Mouse (Mus musculus): ENCODE results near the gene Vgll4. TPM values are rescaled to one million over a fixed set of nuclear protein-coding genes. Genes with fewer than 3 reads are reported as not detected.

Vgll4 gene
- polyA plus RNA-seq, 1 experiment from 2014 or later = 83.0 TPM

GRCm38 (mm10) chr6:114875018-114875558 is 94.7 kb downstream of the Vgll4 start:
- Histone ChIP-seq H3K27ac (ENCODE audit: low read depth, low read length) (peak overlapping the region; percentile 99), H3K4me2 (replicated peaks; ENCODE audit: low read depth, low read length) (peak overlapping the region; percentile 84), H3K4me3 (ENCODE audit: low read length) (peak overlapping the region; percentile 46), H3K36me3 (ENCODE audit: control insufficient read depth, insufficient read depth, low read length) (peaks cover 15% of the 10 kb centered on the region; the same call in 1 of the 2 replicates), H3K27me3 (ENCODE audit: control insufficient read depth, insufficient read depth, low read length) (no peaks in the 10 kb centered on the region), H3K9me3 (ENCODE audit: control insufficient read depth, low read length) (no peaks in the 10 kb centered on the region), H3K9ac (ENCODE audit: low read depth, low read length) (peak overlapping the region; percentile 76; the same call in 1 of the 2 replicates), H3K4me1 (ENCODE audit: control insufficient read depth, insufficient read depth, low read length) (peaks cover 79% of the 10 kb centered on the region)
- peak; percentile 89 for ATAC-seq (ENCODE audit: low FRiP score, low TSS enrichment)
- under 1% methylated on average over 18 of the region's 18 CpGs for WGBS

DNA sequence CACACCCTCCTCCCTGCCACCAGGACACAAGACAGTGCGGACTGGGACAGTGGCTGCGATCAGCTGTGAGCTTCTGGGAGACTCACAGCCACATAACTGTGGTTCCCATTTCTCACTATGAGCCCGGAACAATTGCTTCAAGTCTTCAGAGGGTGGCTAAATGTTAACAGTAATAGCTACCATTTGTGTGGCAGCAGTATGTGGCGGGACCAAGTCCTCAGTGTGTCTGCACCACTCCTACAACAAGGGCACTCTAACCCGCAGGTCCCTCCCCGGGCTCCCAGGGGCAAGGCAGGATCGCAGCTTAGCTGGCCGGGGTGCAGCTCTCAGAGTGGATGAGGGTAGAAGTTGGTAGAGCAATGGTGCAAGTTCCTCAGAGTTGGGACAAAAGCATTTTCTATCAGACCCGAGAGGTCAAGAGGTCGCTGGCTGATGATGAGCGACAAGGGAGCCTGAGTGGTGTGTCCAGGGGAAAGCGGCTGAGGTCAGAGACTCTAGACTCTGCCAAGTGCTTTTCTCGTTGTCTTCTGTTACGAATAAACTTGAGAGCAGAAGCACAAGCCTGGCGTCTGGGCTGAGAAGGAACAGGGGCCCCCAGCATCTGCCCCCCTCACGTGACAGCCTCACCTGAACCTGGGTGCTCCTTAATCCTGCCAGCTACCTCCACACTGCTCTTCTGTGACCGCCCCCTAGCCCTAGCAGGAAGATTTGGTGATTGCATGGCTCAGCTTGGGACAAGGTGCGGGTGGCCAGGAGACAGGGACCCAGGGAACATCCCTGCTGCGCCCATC is 95.5 kb downstream of the Vgll4 start:
- H3K36me3 ChIP-seq (ENCODE audit: control insufficient read depth, insufficient read depth, low read length) = peaks cover 12% of the 10 kb centered on the region; the same call in 1 of the 2 replicates
- peak; percentile 50 for ATAC-seq (ENCODE audit: low FRiP score, low TSS enrichment)
- 7% methylated on average over 19 of the region's 19 CpGs for WGBS
- peak overlapping the region; percentile 46 for H3K4me3 ChIP-seq (ENCODE audit: low read length)
- peak overlapping the region; percentile 99 for H3K27ac ChIP-seq (ENCODE audit: low read depth, low read length)
- no peaks in the 10 kb centered on the region for H3K27me3 ChIP-seq (ENCODE audit: control insufficient read depth, insufficient read depth, low read length)
- H3K9ac ChIP-seq (ENCODE audit: low read depth, low read length) = peak overlapping the region; percentile 76
- H3K9me3 ChIP-seq (ENCODE audit: control insufficient read depth, low read length) = no peaks in the 10 kb centered on the region
- H3K4me2 ChIP-seq (replicated peaks; ENCODE audit: low read depth, low read length) = peak overlapping the region; percentile 84
- peaks cover 78% of the 10 kb centered on the region for H3K4me1 ChIP-seq (ENCODE audit: control insufficient read depth, insufficient read depth, low read length)

GRCm38 (mm10) chr6:114873808-114874137 is 96.0 kb downstream of the Vgll4 start:
- Histone ChIP-seq H3K27me3 (ENCODE audit: control insufficient read depth, insufficient read depth, low read length) (no peaks in the 10 kb centered on the region), H3K4me2 (replicated peaks; ENCODE audit: low read depth, low read length) (peak overlapping the region; percentile 84), H3K36me3 (ENCODE audit: control insufficient read depth, insufficient read depth, low read length) (peaks cover 12% of the 10 kb centered on the region; the same call in 1 of the 2 replicates), H3K4me3 (ENCODE audit: low read length) (peak overlapping the region; percentile 46), H3K9ac (ENCODE audit: low read depth, low read length) (peak overlapping the region; percentile 76; the same call in 1 of the 2 replicates), H3K27ac (ENCODE audit: low read depth, low read length) (peak overlapping the region; percentile 99), H3K4me1 (ENCODE audit: control insufficient read depth, insufficient read depth, low read length) (peaks cover 78% of the 10 kb centered on the region), H3K9me3 (ENCODE audit: control insufficient read depth, low read length) (no peaks in the 10 kb centered on the region)
- ATAC-seq (ENCODE audit: low FRiP score, low TSS enrichment) = no peak
- 53% methylated on average over 3 of the region's 3 CpGs for WGBS

GRCm38 (mm10) chr6:114871010-114871660 is 98.7 kb downstream of the Vgll4 start:
- 84% methylated on average over 14 of the region's 14 CpGs for WGBS
- peaks cover 57% of the 10 kb centered on the region for H3K4me1 ChIP-seq (ENCODE audit: control insufficient read depth, insufficient read depth, low read length)

DNA sequence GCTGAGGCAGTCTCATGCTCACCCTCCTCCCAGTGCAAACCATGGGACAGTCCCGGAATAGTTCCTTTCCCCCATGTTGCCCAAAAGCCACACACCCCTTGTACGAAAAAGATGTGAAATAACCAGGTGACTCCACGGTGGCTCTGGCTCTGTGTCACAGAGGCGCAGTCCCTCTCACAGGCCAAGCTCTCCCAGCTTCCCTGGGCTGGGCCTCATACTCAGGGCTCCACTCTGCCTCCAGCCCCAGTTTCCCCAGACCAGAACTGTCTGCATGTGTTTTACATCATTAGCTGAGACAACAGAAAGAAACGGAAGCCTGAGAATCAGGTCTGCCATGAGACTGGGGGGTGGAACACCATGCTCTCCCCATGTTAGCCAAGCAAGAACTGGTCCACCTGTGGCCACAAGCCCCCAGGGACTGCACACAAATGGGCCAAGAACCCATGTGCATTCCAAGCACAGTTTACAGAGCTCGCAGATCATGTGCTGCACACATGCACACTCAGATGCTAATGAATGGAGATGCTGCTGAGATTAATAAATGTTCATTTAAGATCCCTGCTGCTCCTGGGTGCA is 100.2 kb downstream of the Vgll4 start:
- 79% methylated on average over 6 of the region's 6 CpGs for WGBS
- Histone ChIP-seq H3K4me3 (ENCODE audit: low read length) (no peak overlapping the region), H3K4me1 (ENCODE audit: control insufficient read depth, insufficient read depth, low read length) (peaks cover 44% of the 10 kb centered on the region), H3K27ac (ENCODE audit: low read depth, low read length) (no peak overlapping the region), H3K9me3 (ENCODE audit: control insufficient read depth, low read length) (no peaks in the 10 kb centered on the region), H3K36me3 (ENCODE audit: control insufficient read depth, insufficient read depth, low read length) (peaks cover 13% of the 10 kb centered on the region; the same call in 1 of the 2 replicates), H3K9ac (ENCODE audit: low read depth, low read length) (no peak overlapping the region), H3K4me2 (replicated peaks; ENCODE audit: low read depth, low read length) (no peak overlapping the region), H3K27me3 (ENCODE audit: control insufficient read depth, insufficient read depth, low read length) (no peaks in the 10 kb centered on the region)
- ATAC-seq (ENCODE audit: low FRiP score, low TSS enrichment) = no peak

More at GRCm38 (mm10) chr6:114871010-114871660, 98.7 kb downstream of the Vgll4 start:
- Histone ChIP-seq H3K27ac (ENCODE audit: low read depth, low read length) (no peak overlapping the region), H3K36me3 (ENCODE audit: control insufficient read depth, insufficient read depth, low read length) (peaks cover 12% of the 10 kb centered on the region; the same call in 1 of the 2 replicates), H3K9ac (ENCODE audit: low read depth, low read length) (no peak overlapping the region), H3K9me3 (ENCODE audit: control insufficient read depth, low read length) (no peaks in the 10 kb centered on the region), H3K4me3 (ENCODE audit: low read length) (no peak overlapping the region), H3K27me3 (ENCODE audit: control insufficient read depth, insufficient read depth, low read length) (no peaks in the 10 kb centered on the region), H3K4me2 (replicated peaks; ENCODE audit: low read depth, low read length) (no peak overlapping the region)
- ATAC-seq (ENCODE audit: low FRiP score, low TSS enrichment) = no peak

DNA sequence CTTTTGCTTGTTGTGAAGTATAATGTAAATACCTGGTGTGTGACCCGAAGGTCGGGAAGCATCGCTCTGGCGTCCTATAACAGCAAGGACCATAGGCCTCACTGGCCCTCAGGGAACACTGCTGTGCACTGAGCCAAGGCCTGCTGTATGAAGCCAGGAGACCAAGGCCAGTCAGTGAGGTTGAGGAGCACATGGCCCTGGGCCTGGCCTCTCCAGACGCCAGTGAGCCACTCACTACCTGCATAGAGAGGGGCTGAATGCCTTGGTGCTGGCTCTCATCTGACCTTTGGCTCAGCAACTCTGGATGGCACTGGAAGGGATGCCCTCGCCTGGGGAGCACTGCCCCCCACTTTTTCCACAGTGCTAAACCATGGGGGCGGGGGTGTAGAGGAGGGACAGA is 101.1 kb downstream of the Vgll4 start:
- Histone ChIP-seq H3K9ac (ENCODE audit: low read depth, low read length) (no peak overlapping the region), H3K36me3 (ENCODE audit: control insufficient read depth, insufficient read depth, low read length) (peaks cover 22% of the 10 kb centered on the region), H3K4me3 (ENCODE audit: low read length) (no peak overlapping the region), H3K4me1 (ENCODE audit: control insufficient read depth, insufficient read depth, low read length) (peaks cover 35% of the 10 kb centered on the region), H3K9me3 (ENCODE audit: control insufficient read depth, low read length) (no peaks in the 10 kb centered on the region), H3K27me3 (ENCODE audit: control insufficient read depth, insufficient read depth, low read length) (no peaks in the 10 kb centered on the region), H3K4me2 (replicated peaks; ENCODE audit: low read depth, low read length) (no peak overlapping the region), H3K27ac (ENCODE audit: low read depth, low read length) (no peak overlapping the region)
- ATAC-seq (ENCODE audit: low FRiP score, low TSS enrichment) = no peak
- WGBS = 77% methylated on average over 7 of the region's 7 CpGs

DNA sequence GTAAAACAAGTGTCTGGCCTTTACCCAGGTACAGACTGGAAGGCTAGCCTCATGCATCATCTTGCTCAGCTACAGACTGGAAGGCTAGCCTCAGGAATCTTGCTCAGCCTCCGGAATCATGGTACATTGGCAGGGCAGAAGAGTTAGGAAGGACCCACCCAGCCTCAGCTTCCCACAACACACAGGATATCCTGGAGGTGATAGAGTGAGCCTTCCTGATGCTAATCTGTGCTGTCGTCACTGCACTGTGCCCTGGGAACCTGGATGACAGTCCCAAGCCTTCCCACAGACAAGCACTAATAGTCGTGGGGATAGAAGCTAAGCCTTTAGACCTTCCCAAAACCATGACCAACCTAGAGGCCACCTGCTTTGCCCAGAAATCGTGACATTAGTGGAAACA is 103.2 kb downstream of the Vgll4 start:
- Histone ChIP-seq H3K4me2 (replicated peaks; ENCODE audit: low read depth, low read length) (no peak overlapping the region), H3K9ac (ENCODE audit: low read depth, low read length) (no peak overlapping the region), H3K4me1 (ENCODE audit: control insufficient read depth, insufficient read depth, low read length) (peaks cover 22% of the 10 kb centered on the region), H3K27ac (ENCODE audit: low read depth, low read length) (peak overlapping the region; percentile 24; the same call in 1 of the 2 replicates), H3K36me3 (ENCODE audit: control insufficient read depth, insufficient read depth, low read length) (peaks cover 41% of the 10 kb centered on the region), H3K4me3 (ENCODE audit: low read length) (no peak overlapping the region), H3K9me3 (ENCODE audit: control insufficient read depth, low read length) (no peaks in the 10 kb centered on the region), H3K27me3 (ENCODE audit: control insufficient read depth, insufficient read depth, low read length) (no peaks in the 10 kb centered on the region)
- ATAC-seq (ENCODE audit: low FRiP score, low TSS enrichment) = no peak
- 83% methylated on average over 4 of the region's 4 CpGs for WGBS

- Histone ChIP-seq H3K36me3 (ENCODE audit: control insufficient read depth, insufficient read depth, low read length) (peaks cover 41% of the 10 kb centered on the region), H3K4me3 (ENCODE audit: low read length) (no peak overlapping the region), H3K9me3 (ENCODE audit: control insufficient read depth, low read length) (no peaks in the 10 kb centered on the region), H3K4me1 (ENCODE audit: control insufficient read depth, insufficient read depth, low read length) (peaks cover 22% of the 10 kb centered on the region), H3K4me2 (replicated peaks; ENCODE audit: low read depth, low read length) (no peak overlapping the region), H3K9ac (ENCODE audit: low read depth, low read length) (no peak overlapping the region), H3K27me3 (ENCODE audit: control insufficient read depth, insufficient read depth, low read length) (no peaks in the 10 kb centered on the region), H3K27ac (ENCODE audit: low read depth, low read length) (0 out of 2 replicates have a peak overlapping the region, but pooled peaks have one; percentile 24)
- ATAC-seq (ENCODE audit: low FRiP score, low TSS enrichment) = no peak
- 86% methylated on average over 3 of the region's 3 CpGs for WGBS
Measured at GRCm38 (mm10) chr6:114866078-114866477, 103.7 kb downstream of the Vgll4 start.

All from kidney, embryonic 14.5 days (tissue).